Mouse (Mus musculus): ENCODE measurements around the gene Mfsd5. TPM values are rescaled to one million over a fixed set of nuclear protein-coding genes. Genes with fewer than 3 reads are reported as not detected.

Gene Mfsd5
- total RNA-seq, 4 experiments from 2014 or later: 36.9 to 41.8 (median 38.5) TPM

Other genes with a start within 250 kb of the Mfsd5 start
- gene Eif4b, start 205.7 kb upstream of the Mfsd5 start, total RNA-seq (2022): 100 to 1,000 TPM; 175 to 212 (median 192) TPM
- 10 to 100 TPM; 22.4 to 26.9 (median 24.8) TPM for gene Tns2, start 179.0 kb upstream of the Mfsd5 start, total RNA-seq (2022)
- gene Spryd3, start 143.2 kb upstream of the Mfsd5 start, total RNA-seq (2022): 100 to 1,000 TPM; 144 to 152 (median 146) TPM
- gene Igfbp6, start 135.1 kb upstream of the Mfsd5 start, total RNA-seq (2022): 10 to 100 TPM; 11.2 to 13.6 (median 12.7) TPM
- under 1 TPM in 2 of 4 experiments, not detected in 2; 0.20 to 0.39 TPM for gene Soat2, start 128.9 kb upstream of the Mfsd5 start, total RNA-seq (2022)
- gene Zfp740, start 76.2 kb upstream of the Mfsd5 start, total RNA-seq (2022): 10 to 100 TPM; 74.5 to 85.4 (median 79.0) TPM
- 10 to 100 TPM; 32.4 to 41.6 (median 35.8) TPM for gene Csad, start 74.7 kb upstream of the Mfsd5 start, total RNA-seq (2022)
- gene Itgb7, start 47.5 kb upstream of the Mfsd5 start, total RNA-seq (2022): 1 to 10 TPM in 3 of 4 experiments, under 1 TPM in 1; 0.97 to 3.3 (median 1.7) TPM
- 10 to 100 TPM; 14.5 to 20.7 (median 16.5) TPM for gene Rarg, start 21.9 kb upstream of the Mfsd5 start, total RNA-seq (2022)
- under 1 TPM in 1 of 4 experiments, not detected in 3; 0.16 TPM for gene Gm9918, start 8.9 kb upstream of the Mfsd5 start, total RNA-seq (2022)
- 1 to 10 TPM in 2 of 4 experiments, under 1 TPM in 2; 0.67 to 2.4 (median 1.1) TPM for gene Espl1, start 16.8 kb downstream of the Mfsd5 start, total RNA-seq (2022)
- gene Pfdn5, start 46.7 kb downstream of the Mfsd5 start, total RNA-seq (2022): 100 to 1,000 TPM; 400 to 493 (median 445) TPM
- 10 to 100 TPM; 66.5 to 76.4 (median 71.6) TPM for gene Myg1, start 52.3 kb downstream of the Mfsd5 start, total RNA-seq (2022)
- gene Aaas, start 71.3 kb downstream of the Mfsd5 start, total RNA-seq (2022): 10 to 100 TPM; 20.6 to 33.5 (median 24.7) TPM
- gene Sp7, start 87.7 kb downstream of the Mfsd5 start, total RNA-seq (2022): under 1 TPM; 0.37 to 0.78 (median 0.59) TPM
- gene Sp1, start 126.7 kb downstream of the Mfsd5 start, total RNA-seq (2022): 10 to 100 TPM; 27.4 to 30.1 (median 28.8) TPM
- 1 to 10 TPM in 2 of 4 experiments, under 1 TPM in 2; 0.40 to 2.0 (median 1.1) TPM for gene Amhr2, start 165.9 kb downstream of the Mfsd5 start, total RNA-seq (2022)
- gene Prr13, start 179.6 kb downstream of the Mfsd5 start, total RNA-seq (2022): 10 to 100 TPM; 34.4 to 49.3 (median 40.9) TPM
- 100 to 1,000 TPM; 489 to 507 (median 494) TPM for gene Pcbp2, start 191.1 kb downstream of the Mfsd5 start, total RNA-seq (2022)
- not detected for gene Gm10337, start 224.3 kb downstream of the Mfsd5 start, total RNA-seq (2022)
- 10 to 100 TPM; 87.5 to 99.1 (median 96.9) TPM for gene Map3k12, start 237.6 kb downstream of the Mfsd5 start, total RNA-seq (2022)
- 10 to 100 TPM; 34.0 to 39.8 (median 36.6) TPM for gene Tarbp2, start 238.7 kb downstream of the Mfsd5 start, total RNA-seq (2022)
- gene Npff, start 245.5 kb downstream of the Mfsd5 start, total RNA-seq (2022): 1 to 10 TPM; 3.0 to 6.2 (median 4.4) TPM